Mouse (Mus musculus): Measurements from ENCODE around the gene Sorl1. TPM values are rescaled to one million over a fixed set of nuclear protein-coding genes. Genes with fewer than 3 reads are reported as not detected.
"Not testable (repeated sequence)": the region's sequence is repeated elsewhere in the genome, so short reads cannot be mapped to it uniquely, and the experiment has no call there.

Sorl1 gene
- polyA plus RNA-seq, 1 experiment from 2014 or later, result 6.0 TPM

- Histone ChIP-seq H3K9me3 (ENCODE audit: control insufficient read depth, low read length) (no peaks in the 10 kb centered on the region), H3K36me3 (ENCODE audit: control insufficient read depth, insufficient read depth, low read length) (no peaks in the 10 kb centered on the region; the same call in 1 of the 2 replicates), H3K9ac (ENCODE audit: low read depth, low read length) (no peak overlapping the region), H3K4me1 (ENCODE audit: control insufficient read depth, insufficient read depth, low read length) (no peaks in the 10 kb centered on the region), H3K4me3 (ENCODE audit: low read length) (no peak overlapping the region), H3K27ac (ENCODE audit: low read length) (no peak overlapping the region), H3K4me2 (ENCODE audit: low read depth, low read length) (no peak overlapping the region), H3K27me3 (replicated peaks; ENCODE audit: control insufficient read depth, insufficient read depth, low read length) (no peaks in the 10 kb centered on the region)
- WGBS, result 89% methylated on average over 5 of the region's 5 CpGs
- ATAC-seq, result no peak
Measured at GRCm38 (mm10) chr9:42069471-42069870, 54.6 kb downstream of the Sorl1 start.

- H3K4me3 ChIP-seq (ENCODE audit: low read length), result no peak overlapping the region
- 76% methylated on average over 9 of the region's 9 CpGs for WGBS
- H3K27ac ChIP-seq (ENCODE audit: low read length), result no peak overlapping the region
- H3K9ac ChIP-seq (ENCODE audit: low read depth, low read length), result no peak overlapping the region
- H3K4me2 ChIP-seq (ENCODE audit: low read depth, low read length), result no peak overlapping the region
- no peak for ATAC-seq
- no peaks in the 10 kb centered on the region; the same call in 1 of the 2 replicates for H3K36me3 ChIP-seq (ENCODE audit: control insufficient read depth, insufficient read depth, low read length)
- no peaks in the 10 kb centered on the region for H3K27me3 ChIP-seq (replicated peaks; ENCODE audit: control insufficient read depth, insufficient read depth, low read length)
- no peaks in the 10 kb centered on the region for H3K4me1 ChIP-seq (ENCODE audit: control insufficient read depth, insufficient read depth, low read length)
- H3K9me3 ChIP-seq (ENCODE audit: control insufficient read depth, low read length), result no peaks in the 10 kb centered on the region
Measured at GRCm38 (mm10) chr9:42067950-42068349, 56.1 kb downstream of the Sorl1 start.

- 90% methylated on average over 1 of the region's 1 CpGs for whole genome bisulfite sequencing
- H3K9ac ChIP-seq (ENCODE audit: low read depth, low read length), result no peak overlapping the region
- no peaks in the 10 kb centered on the region for H3K27me3 ChIP-seq (replicated peaks; ENCODE audit: control insufficient read depth, insufficient read depth, low read length)
- H3K27ac ChIP-seq (ENCODE audit: low read length), result no peak overlapping the region
- ATAC-seq, result no peak
- no peak overlapping the region for H3K4me2 ChIP-seq (ENCODE audit: low read depth, low read length)
- H3K4me3 ChIP-seq (ENCODE audit: low read length), result no peak overlapping the region
- H3K9me3 ChIP-seq (ENCODE audit: control insufficient read depth, low read length), result no peaks in the 10 kb centered on the region
- H3K4me1 ChIP-seq (ENCODE audit: control insufficient read depth, insufficient read depth, low read length), result no peaks in the 10 kb centered on the region
- H3K36me3 ChIP-seq (ENCODE audit: control insufficient read depth, insufficient read depth, low read length), result no peaks in the 10 kb centered on the region; the same call in 1 of the 2 replicates
Measured at GRCm38 (mm10) chr9:42065756-42066155, 58.3 kb downstream of the Sorl1 start.

GRCm38 (mm10) chr9:42063391-42063790 is 60.7 kb downstream of the Sorl1 start:
- H3K9me3 ChIP-seq (ENCODE audit: control insufficient read depth, low read length), result no peaks in the 10 kb centered on the region
- H3K27ac ChIP-seq (ENCODE audit: low read length), result no peak overlapping the region
- no peak overlapping the region for H3K9ac ChIP-seq (ENCODE audit: low read depth, low read length)
- no peak overlapping the region for H3K4me3 ChIP-seq (ENCODE audit: low read length)
- H3K4me2 ChIP-seq (ENCODE audit: low read depth, low read length), result no peak overlapping the region
- H3K4me1 ChIP-seq (ENCODE audit: control insufficient read depth, insufficient read depth, low read length), result no peaks in the 10 kb centered on the region
- H3K36me3 ChIP-seq (ENCODE audit: control insufficient read depth, insufficient read depth, low read length), result no peaks in the 10 kb centered on the region
- WGBS, result 72% methylated on average over 4 of the region's 4 CpGs
- no peak for ATAC-seq
- no peaks in the 10 kb centered on the region for H3K27me3 ChIP-seq (replicated peaks; ENCODE audit: control insufficient read depth, insufficient read depth, low read length)

- Histone ChIP-seq H3K4me2 (ENCODE audit: low read depth, low read length) (no peak overlapping the region), H3K27me3 (replicated peaks; ENCODE audit: control insufficient read depth, insufficient read depth, low read length) (no peaks in the 10 kb centered on the region), H3K4me3 (ENCODE audit: low read length) (no peak overlapping the region), H3K9ac (ENCODE audit: low read depth, low read length) (no peak overlapping the region), H3K9me3 (ENCODE audit: control insufficient read depth, low read length) (no peaks in the 10 kb centered on the region), H3K27ac (ENCODE audit: low read length) (no peak overlapping the region), H3K36me3 (ENCODE audit: control insufficient read depth, insufficient read depth, low read length) (no peaks in the 10 kb centered on the region), H3K4me1 (ENCODE audit: control insufficient read depth, insufficient read depth, low read length) (no peaks in the 10 kb centered on the region)
- ATAC-seq, result no peak
- WGBS, result 85% methylated on average over 8 of the region's 8 CpGs
Measured at GRCm38 (mm10) chr9:42062269-42062668, 61.8 kb downstream of the Sorl1 start.

GRCm38 (mm10) chr9:42059006-42059405 is 65.1 kb downstream of the Sorl1 start:
- not testable (repeated sequence) for H3K36me3 ChIP-seq (ENCODE audit: control insufficient read depth, insufficient read depth, low read length); H3K9ac ChIP-seq (ENCODE audit: low read depth, low read length); H3K4me3 ChIP-seq (ENCODE audit: low read length); H3K4me1 ChIP-seq (ENCODE audit: control insufficient read depth, insufficient read depth, low read length); H3K27ac ChIP-seq (ENCODE audit: low read length); ATAC-seq; H3K4me2 ChIP-seq (ENCODE audit: low read depth, low read length); H3K27me3 ChIP-seq (replicated peaks; ENCODE audit: control insufficient read depth, insufficient read depth, low read length); H3K9me3 ChIP-seq (ENCODE audit: control insufficient read depth, low read length)
- WGBS, result 92% methylated on average over 2 of the region's 2 CpGs

GRCm38 (mm10) chr9:42056591-42056990 is 67.5 kb downstream of the Sorl1 start:
- Histone ChIP-seq H3K9me3 (ENCODE audit: control insufficient read depth, low read length) (no peaks in the 10 kb centered on the region), H3K36me3 (ENCODE audit: control insufficient read depth, insufficient read depth, low read length) (no peaks in the 10 kb centered on the region), H3K27ac (ENCODE audit: low read length) (no peak overlapping the region), H3K4me3 (ENCODE audit: low read length) (no peak overlapping the region), H3K9ac (ENCODE audit: low read depth, low read length) (no peak overlapping the region), H3K4me1 (ENCODE audit: control insufficient read depth, insufficient read depth, low read length) (no peaks in the 10 kb centered on the region; the same call in 1 of the 2 replicates), H3K4me2 (ENCODE audit: low read depth, low read length) (no peak overlapping the region), H3K27me3 (replicated peaks; ENCODE audit: control insufficient read depth, insufficient read depth, low read length) (no peaks in the 10 kb centered on the region)
- no peak for ATAC-seq
- 81% methylated on average over 5 of the region's 5 CpGs for WGBS

- no peak overlapping the region for H3K27ac ChIP-seq (ENCODE audit: low read length)
- no peak for ATAC-seq
- 85% methylated on average over 4 of the region's 4 CpGs for WGBS
Measured at GRCm38 (mm10) chr9:42055378-42055777, 68.7 kb downstream of the Sorl1 start.

GRCm38 (mm10) chr9:42054339-42055272 is 69.5 kb downstream of the Sorl1 start:
- ATAC-seq, result peak; percentile 86
- Histone ChIP-seq H3K9me3 (ENCODE audit: control insufficient read depth, low read length) (no peaks in the 10 kb centered on the region), H3K4me3 (ENCODE audit: low read length) (no peak overlapping the region), H3K4me1 (ENCODE audit: control insufficient read depth, insufficient read depth, low read length) (no peaks in the 10 kb centered on the region; the same call in 1 of the 2 replicates), H3K36me3 (ENCODE audit: control insufficient read depth, insufficient read depth, low read length) (no peaks in the 10 kb centered on the region), H3K27ac (ENCODE audit: low read length) (no peak overlapping the region), H3K27me3 (replicated peaks; ENCODE audit: control insufficient read depth, insufficient read depth, low read length) (no peaks in the 10 kb centered on the region), H3K4me2 (ENCODE audit: low read depth, low read length) (no peak overlapping the region), H3K9ac (ENCODE audit: low read depth, low read length) (no peak overlapping the region)
- WGBS, result 67% methylated on average over 20 of the region's 20 CpGs

More at GRCm38 (mm10) chr9:42055378-42055777, 68.7 kb downstream of the Sorl1 start:
- Histone ChIP-seq H3K4me2 (ENCODE audit: low read depth, low read length) (no peak overlapping the region), H3K9me3 (ENCODE audit: control insufficient read depth, low read length) (no peaks in the 10 kb centered on the region), H3K4me1 (ENCODE audit: control insufficient read depth, insufficient read depth, low read length) (no peaks in the 10 kb centered on the region; the same call in 1 of the 2 replicates), H3K36me3 (ENCODE audit: control insufficient read depth, insufficient read depth, low read length) (no peaks in the 10 kb centered on the region), H3K4me3 (ENCODE audit: low read length) (no peak overlapping the region), H3K27me3 (replicated peaks; ENCODE audit: control insufficient read depth, insufficient read depth, low read length) (no peaks in the 10 kb centered on the region), H3K9ac (ENCODE audit: low read depth, low read length) (no peak overlapping the region)

Measured in intestine, embryonic 16.5 days (tissue).